26 mouse cellular contexts compared by ENCODE assay signal in the genomic region with DNA sequence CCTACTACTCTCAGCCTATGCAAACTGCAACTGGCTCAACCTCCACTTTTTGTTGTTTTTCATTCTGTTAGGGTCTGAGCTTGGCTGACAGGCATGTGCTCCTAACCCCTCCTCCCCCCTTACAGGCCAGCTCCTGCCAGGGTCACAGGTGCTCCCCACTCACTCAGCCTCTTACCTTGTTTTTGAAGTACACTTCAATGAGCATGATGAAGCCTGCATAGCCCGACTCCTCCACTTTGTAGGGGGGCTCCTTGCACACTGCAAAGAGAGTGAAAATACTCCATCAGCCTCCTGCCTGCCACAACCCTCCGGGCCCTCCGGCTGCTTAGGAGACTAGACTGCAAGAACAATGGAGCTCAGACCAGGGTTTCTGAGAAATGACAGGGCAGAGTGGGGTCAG. TPM values are rescaled to one million over a fixed set of nuclear protein-coding genes. Genes with fewer than 3 reads are reported as not detected.
DNase-seq lines count a peak whose midpoint lies in the region; ATAC-seq and TF ChIP-seq lines count a peak whose summit lies in the region.
"Had no signal": no experiment of that assay in that cellular context is flagged by ENCODE, and none has a peak within 500 bp of the region (broad histone marks: within the 10 kb centered on the region; RNA-seq: fewer than 3 reads in every experiment).

No protein-coding gene starts in this region.

- no peaks in the 10 kb centered on the region for H3K27me3 ChIP-seq in forebrain, embryonic 15.5 days
- no peaks in the 10 kb centered on the region for H3K27me3 ChIP-seq in forebrain, postnatal 0 days (ENCODE audit: insufficient read depth, low read length)
- H3K27me3 ChIP-seq in lung, embryonic 14.5 days (ENCODE audit: insufficient read depth, low read length): no peaks in the 10 kb centered on the region
- H3K27me3 ChIP-seq in lung, embryonic 16.5 days (ENCODE audit: control insufficient read depth, insufficient read depth, low read depth, low read length): no peaks in the 10 kb centered on the region
- H3K27me3 ChIP-seq: embryonic facial prominence, embryonic 12.5 days; forebrain, embryonic 12.5 days; heart, embryonic 15.5 days; hindbrain, embryonic 13.5 days had no signal

- no peak overlapping the region for H3K27ac ChIP-seq in forebrain, embryonic 15.5 days (replicated peaks)
- H3K27ac ChIP-seq in forebrain, postnatal 0 days (ENCODE audit: low read depth, low read length): no peak overlapping the region
- H3K27ac ChIP-seq in lung, embryonic 14.5 days (ENCODE audit: low read depth): no peak overlapping the region
- 0 out of 2 replicates have a peak overlapping the region, but pooled peaks have one; percentile 2 for H3K27ac ChIP-seq in lung, embryonic 16.5 days (ENCODE audit: low read length)
- H3K27ac ChIP-seq: embryonic facial prominence, embryonic 12.5 days; forebrain, embryonic 12.5 days; heart, embryonic 15.5 days; hindbrain, embryonic 13.5 days; hindbrain, postnatal 0 days had no signal

- no peak for TF ChIP-seq POLR2A in lung, adult 2 months (IDR thresholded peaks at IDR 0.05; ENCODE audit: borderline replicate concordance, extremely low read depth, low read depth, low read length)

- H3K4me1 ChIP-seq in forebrain, embryonic 15.5 days: no peaks in the 10 kb centered on the region
- no peaks in the 10 kb centered on the region for H3K4me1 ChIP-seq in forebrain, postnatal 0 days (ENCODE audit: insufficient read depth)
- H3K4me1 ChIP-seq in lung, embryonic 14.5 days (ENCODE audit: insufficient read depth): no peaks in the 10 kb centered on the region
- H3K4me1 ChIP-seq in lung, adult 2 months (ENCODE audit: control insufficient read depth, insufficient read depth, low read length): no peaks in the 10 kb centered on the region
- peaks cover 4% of the 10 kb centered on the region; the same call in 1 of the 2 replicates for H3K4me1 ChIP-seq in lung, embryonic 16.5 days (replicated peaks; ENCODE audit: control insufficient read depth, insufficient read depth, low read length)
- H3K4me1 ChIP-seq: embryonic facial prominence, embryonic 12.5 days; forebrain, embryonic 12.5 days; heart, embryonic 15.5 days; hindbrain, embryonic 13.5 days had no signal

- no peak overlapping the region for H3K4me2 ChIP-seq in forebrain, embryonic 15.5 days (replicated peaks)
- H3K4me2 ChIP-seq in forebrain, postnatal 0 days (ENCODE audit: low read depth): no peak overlapping the region
- no peak overlapping the region for H3K4me2 ChIP-seq in lung, embryonic 14.5 days
- H3K4me2 ChIP-seq in lung, embryonic 16.5 days (ENCODE audit: low read depth, low read length): no peak overlapping the region
- H3K4me2 ChIP-seq: embryonic facial prominence, embryonic 12.5 days; forebrain, embryonic 12.5 days; heart, embryonic 11.5 days; heart, embryonic 15.5 days; hindbrain, embryonic 13.5 days had no signal

- no peak for TF ChIP-seq CTCF in forebrain, postnatal 0 days (IDR thresholded peaks at IDR 0.05; ENCODE audit: low read depth)
- TF ChIP-seq CTCF in lung, embryonic 14.5 days (IDR thresholded peaks at IDR 0.05; ENCODE audit: low read depth): no peak
- no peak for TF ChIP-seq CTCF in lung, adult 2 months (IDR thresholded peaks at IDR 0.05; ENCODE audit: insufficient read depth, low read length)

- H3K36me3 ChIP-seq in forebrain, embryonic 15.5 days: peaks cover 44% of the 10 kb centered on the region
- H3K36me3 ChIP-seq in forebrain, postnatal 0 days (ENCODE audit: insufficient read depth): peaks cover 65% of the 10 kb centered on the region
- H3K36me3 ChIP-seq in lung, embryonic 14.5 days (ENCODE audit: insufficient read depth): peaks cover 74% of the 10 kb centered on the region
- peaks cover 22% of the 10 kb centered on the region for H3K36me3 ChIP-seq in lung, embryonic 16.5 days (ENCODE audit: control insufficient read depth, insufficient read depth, low read length)

- no peaks in the 10 kb centered on the region for H3K9me3 ChIP-seq in forebrain, embryonic 15.5 days
- no peaks in the 10 kb centered on the region for H3K9me3 ChIP-seq in forebrain, postnatal 0 days (ENCODE audit: low read length)
- H3K9me3 ChIP-seq in lung, embryonic 14.5 days (ENCODE audit: low read depth, low read length): no peaks in the 10 kb centered on the region
- H3K9me3 ChIP-seq in lung, embryonic 16.5 days (ENCODE audit: control insufficient read depth, low read length): no peaks in the 10 kb centered on the region
- H3K9me3 ChIP-seq: embryonic facial prominence, embryonic 12.5 days; heart, embryonic 15.5 days; hindbrain, embryonic 13.5 days had no signal

- ATAC-seq in forebrain, embryonic 15.5 days (replicated peaks): 0 out of 2 replicates have a peak, but pooled peaks have one; percentile 23
- ATAC-seq in forebrain, postnatal 0 days: no peak
- ATAC-seq in lung, embryonic 14.5 days (ENCODE audit: insufficient read depth): peak; percentile 8
- ATAC-seq in lung, embryonic 16.5 days (ENCODE audit: low read depth): peak; percentile 82
- ATAC-seq: hindbrain, postnatal 0 days had no signal

- no peak overlapping the region for H3K9ac ChIP-seq in forebrain, embryonic 15.5 days (replicated peaks)
- no peak overlapping the region for H3K9ac ChIP-seq in forebrain, postnatal 0 days
- H3K9ac ChIP-seq in lung, embryonic 14.5 days: no peak overlapping the region
- H3K9ac ChIP-seq in lung, embryonic 16.5 days (ENCODE audit: low read length): no peak overlapping the region
- H3K9ac ChIP-seq: embryonic facial prominence, embryonic 12.5 days; forebrain, embryonic 12.5 days; heart, embryonic 15.5 days; hindbrain, embryonic 13.5 days had no signal

- no peak for DNase-seq in forebrain, postnatal 0 days
- no peak for DNase-seq in lung, embryonic 14.5 days
- DNase-seq in lung, adult 2 months: no peak
- peak; percentile 49 for DNase-seq in lung, postnatal 25 days (ENCODE audit: low spot score)
- no peak for DNase-seq in layer of hippocampus, adult 9-10 months (ENCODE audit: low spot score)
- DNase-seq: adrenal gland, postnatal 10 days; cerebellum, adult 11 months; cerebellum, adult 8-10 months; cerebellum, postnatal 14 days; gastrocnemius, postnatal 36 days; heart, adult 18-20 months; heart, postnatal 14 days had no signal

- H3K4me3 ChIP-seq in forebrain, embryonic 15.5 days: no peak overlapping the region
- H3K4me3 ChIP-seq in forebrain, postnatal 0 days (ENCODE audit: low read depth, low read length): no peak overlapping the region
- no peak overlapping the region for H3K4me3 ChIP-seq in lung, embryonic 14.5 days (ENCODE audit: low read depth, low read length)
- H3K4me3 ChIP-seq in lung, adult 2 months (replicated peaks; ENCODE audit: extremely low read depth, low read depth, low read length): no peak overlapping the region
- H3K4me3 ChIP-seq in lung, embryonic 16.5 days (ENCODE audit: low read length): no peak overlapping the region
- H3K4me3 ChIP-seq: embryonic facial prominence, embryonic 12.5 days; forebrain, embryonic 12.5 days; heart, embryonic 15.5 days; hindbrain, embryonic 13.5 days had no signal

- 82% methylated on average over 3 of the region's 3 CpGs for WGBS in forebrain, embryonic 15.5 days
- 79% methylated on average over 3 of the region's 3 CpGs for WGBS in forebrain, postnatal 0 days
- WGBS in lung, embryonic 14.5 days: 70% methylated on average over 3 of the region's 3 CpGs
- 77% methylated on average over 3 of the region's 3 CpGs for WGBS in lung, adult 2 months
- 48% methylated on average over 3 of the region's 3 CpGs for WGBS in lung, embryonic 16.5 days

RNA-seq across cellular contexts. Expression of a gene that starts 15.5 kb away (rescaled TPM):
- polyA plus RNA-seq in forebrain, embryonic 15.5 days (2015; fragmentation: Nextera tagmentation; extraction: Ambion mirVana): 88.4 and 91.1 TPM in 2 replicates
- 87.6 and 109 TPM in 2 replicates for total RNA-seq in forebrain, postnatal 0 days (2014; rRNA removed)
- 58.5 and 65.8 TPM in 2 replicates for polyA plus RNA-seq in forebrain, postnatal 0 days (2015; fragmentation: Nextera tagmentation; extraction: Ambion mirVana)
- polyA plus RNA-seq in lung, embryonic 14.5 days (2014; fragmentation: Nextera tagmentation; extraction: Ambion mirVana): 31.4 and 39.3 TPM in 2 replicates
- polyA plus RNA-seq in lung, adult 2 months (2012; rRNA removed): 58.2 and 59.4 TPM in 2 replicates
- polyA plus RNA-seq in lung, embryonic 16.5 days (2015; fragmentation: Nextera tagmentation; extraction: Ambion mirVana): 34.8 and 40.6 TPM in 2 replicates

RNA-seq across cellular contexts. Expression of a gene that starts 44.4 kb away (rescaled TPM):
- polyA plus RNA-seq in forebrain, embryonic 15.5 days (2015; fragmentation: Nextera tagmentation; extraction: Ambion mirVana): 0.43 and 0.50 TPM in 2 replicates
- total RNA-seq in forebrain, postnatal 0 days (2014; rRNA removed): 0.14 TPM in 1 of 2 replicates, not detected in the other
- polyA plus RNA-seq in forebrain, postnatal 0 days (2015; fragmentation: Nextera tagmentation; extraction: Ambion mirVana): 0.15 and 0.48 TPM in 2 replicates
- 0.34 and 0.45 TPM in 2 replicates for polyA plus RNA-seq in lung, embryonic 14.5 days (2014; fragmentation: Nextera tagmentation; extraction: Ambion mirVana)
- 0.11 and 0.19 TPM in 2 replicates for polyA plus RNA-seq in lung, adult 2 months (2012; rRNA removed)
- 0.43 and 0.53 TPM in 2 replicates for polyA plus RNA-seq in lung, embryonic 16.5 days (2015; fragmentation: Nextera tagmentation; extraction: Ambion mirVana)
- total RNA-seq: gastrocnemius, adult 18-20 months; gastrocnemius, postnatal 36 days; heart, adult 18-20 months; heart, postnatal 14 days; hematopoietic stem cell, adult 5-6 weeks; hindbrain, postnatal 0 days had no signal

RNA-seq across cellular contexts. Expression of a gene that starts 45.5 kb away (rescaled TPM):
- not detected in 2 replicates for polyA plus RNA-seq in forebrain, embryonic 15.5 days (2015; fragmentation: Nextera tagmentation; extraction: Ambion mirVana)
- not detected in 2 replicates for total RNA-seq in forebrain, postnatal 0 days (2014; rRNA removed)
- polyA plus RNA-seq in forebrain, postnatal 0 days (2015; fragmentation: Nextera tagmentation; extraction: Ambion mirVana): not detected in 2 replicates
- not detected in 2 replicates for polyA plus RNA-seq in lung, embryonic 14.5 days (2014; fragmentation: Nextera tagmentation; extraction: Ambion mirVana)
- polyA plus RNA-seq in lung, adult 2 months (2012; rRNA removed): not detected in 2 replicates
- not detected in 2 replicates for polyA plus RNA-seq in lung, embryonic 16.5 days (2015; fragmentation: Nextera tagmentation; extraction: Ambion mirVana)
- total RNA-seq: common myeloid progenitor, adult 5-6 weeks; gastrocnemius, adult 18-20 months; gastrocnemius, postnatal 36 days; heart, adult 18-20 months; heart, postnatal 14 days; hematopoietic stem cell, adult 5-6 weeks; hindbrain, postnatal 0 days; MEL had no signal
- polyA plus RNA-seq: brain, embryonic 14.5 days; C2C12; embryonic facial prominence, embryonic 12.5 days; forebrain, embryonic 12.5 days; heart, embryonic 11.5 days; heart, embryonic 15.5 days; hindbrain, postnatal 0 days had no signal
